Mouse (Mus musculus): ENCODE results near the gene Aox2. TPM values are rescaled to one million over a fixed set of nuclear protein-coding genes. Genes with fewer than 3 reads are reported as not detected.

The Aox2 gene
- total RNA-seq, 1 experiment, result 0.04 TPM

DNA sequence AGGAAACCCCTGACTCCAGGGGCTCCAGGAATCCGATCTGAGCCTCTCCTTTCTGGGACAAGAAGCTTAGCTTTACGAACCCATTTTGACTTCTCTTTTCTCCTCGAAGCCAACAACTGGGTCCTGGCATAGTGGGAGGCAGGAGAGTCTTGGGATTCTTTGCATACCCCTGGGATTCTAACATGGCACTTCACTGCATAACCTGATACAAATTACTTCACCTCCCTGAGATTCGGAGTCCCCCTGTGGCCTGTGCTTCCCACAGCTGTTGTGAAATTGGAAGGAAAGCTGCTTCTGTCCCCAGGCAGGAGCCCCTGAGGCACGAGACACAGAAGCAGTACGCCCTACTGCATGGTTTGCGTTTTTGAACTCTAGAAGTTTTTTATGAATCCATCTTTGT is 387 bp downstream of the Aox2 start:
- TF ChIP-seq HCFC1 (IDR thresholded peaks at IDR 0.05; ENCODE audit: borderline replicate concordance, insufficient read depth, low read length) (no peak), ZC3H11A (IDR thresholded peaks at IDR 0.05; ENCODE audit: borderline replicate concordance, low read depth, low read length) (no peak), ZNF384 (IDR thresholded peaks at IDR 0.05; ENCODE audit: low read depth, low read length) (no peak), MAFK (IDR thresholded peaks at IDR 0.05; ENCODE audit: insufficient read depth, low read depth, low read length) (no peak), CHD2 (IDR thresholded peaks at IDR 0.05; ENCODE audit: low read depth, low read length) (no peak)
- H3K9ac ChIP-seq (ENCODE audit: insufficient read depth, low read depth, low read length, poor library complexity, severe bottlenecking), result no peak overlapping the region
- H3K4me3 ChIP-seq (ENCODE audit: insufficient read depth in 1 of 2, low read depth in 1 of 2, low read length in 2 of 2, poor library complexity in 1 of 2, severe bottlenecking in 1 of 2), result no peak overlapping the region
- no peaks in the 10 kb centered on the region for H3K36me3 ChIP-seq (ENCODE audit: control insufficient read depth, insufficient read depth, low read length, poor library complexity, severe bottlenecking)
- in situ Hi-C loops (cut with MboI; ENCODE audit: low sequenced_read_pairs in 2 of 2, unreplicated experiment in 2 of 2), result loop anchor here (10.0 to 25.0 kb wide), 2 partner anchors 124 to 866 kb away; partner anchors contain the start of genes Maip1 (in 1 of the 2) and Tyw5 (in 1 of the 2)
- peaks cover 3% of the 10 kb centered on the region in 2 experiments; a peak in 1 of 4 replicates for H3K4me1 ChIP-seq (ENCODE audit: control insufficient read depth in 2 of 2, insufficient read depth in 2 of 2, low read length in 2 of 2, poor library complexity in 1 of 2)
- DNase-seq (ENCODE audit: low read depth, low spot score), result no peak
- H3K9me3 ChIP-seq (ENCODE audit: control insufficient read depth, insufficient read depth, low read depth, low read length), result no peaks in the 10 kb centered on the region
- no peak overlapping the region for H3K27ac ChIP-seq (ENCODE audit: insufficient read depth, low read depth, low read length, poor library complexity, severe bottlenecking)

DNA sequence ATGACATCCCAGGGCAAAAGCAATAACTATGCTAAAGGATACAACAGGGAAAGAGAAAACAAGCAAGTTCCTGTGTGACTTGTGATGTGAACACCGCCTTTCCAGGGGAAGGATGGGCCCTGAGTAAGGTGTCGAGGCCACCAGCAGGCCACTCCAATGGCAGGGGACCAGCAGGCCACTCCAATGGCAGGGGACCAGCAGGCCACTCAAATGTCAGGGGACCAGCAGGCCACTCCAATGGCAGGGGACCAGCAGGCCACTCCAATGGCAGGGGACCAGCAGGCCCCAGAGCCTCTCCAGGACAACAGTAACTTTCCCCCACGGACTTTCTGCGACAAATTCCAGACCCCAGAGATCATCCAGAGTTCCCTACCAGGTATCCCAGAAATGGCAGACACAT is 2.3 kb downstream of the Aox2 start:
- in situ Hi-C loops (cut with MboI; ENCODE audit: low sequenced_read_pairs in 2 of 2, unreplicated experiment in 2 of 2), result loop anchor here in 1 of 2 experiments (25.0 kb wide), 1 partner anchor 868 kb away; the partner anchor contains the start of genes Maip1 and Tyw5
- no peaks in the 10 kb centered on the region for H3K36me3 ChIP-seq (ENCODE audit: control insufficient read depth, insufficient read depth, low read length, poor library complexity, severe bottlenecking)
- DNase-seq (ENCODE audit: low read depth, low spot score), result no peak
- no peak for TF ChIP-seq HCFC1 (IDR thresholded peaks at IDR 0.05; ENCODE audit: borderline replicate concordance, insufficient read depth, low read length)
- no peak for TF ChIP-seq ZNF384 (IDR thresholded peaks at IDR 0.05; ENCODE audit: low read depth, low read length)
- no peak for TF ChIP-seq CHD2 (IDR thresholded peaks at IDR 0.05; ENCODE audit: low read depth, low read length)
- no peak for TF ChIP-seq MAFK (IDR thresholded peaks at IDR 0.05; ENCODE audit: insufficient read depth, low read depth, low read length)
- no peak for TF ChIP-seq ZC3H11A (IDR thresholded peaks at IDR 0.05; ENCODE audit: borderline replicate concordance, low read depth, low read length)
- H3K9ac ChIP-seq (ENCODE audit: insufficient read depth, low read depth, low read length, poor library complexity, severe bottlenecking), result no peak overlapping the region
- no peaks in the 10 kb centered on the region for H3K9me3 ChIP-seq (ENCODE audit: control insufficient read depth, insufficient read depth, low read depth, low read length)
- H3K27ac ChIP-seq (ENCODE audit: insufficient read depth, low read depth, low read length, poor library complexity, severe bottlenecking), result no peak overlapping the region
- peaks cover 3% of the 10 kb centered on the region in 2 experiments; a peak in 1 of 4 replicates for H3K4me1 ChIP-seq (ENCODE audit: control insufficient read depth in 2 of 2, insufficient read depth in 2 of 2, low read length in 2 of 2, poor library complexity in 1 of 2)
- H3K4me3 ChIP-seq (ENCODE audit: insufficient read depth in 1 of 2, low read depth in 1 of 2, low read length in 2 of 2, poor library complexity in 1 of 2, severe bottlenecking in 1 of 2), result no peak overlapping the region

- Histone ChIP-seq H3K27ac (ENCODE audit: insufficient read depth, low read depth, low read length, poor library complexity, severe bottlenecking) (no peak overlapping the region), H3K9ac (ENCODE audit: insufficient read depth, low read depth, low read length, poor library complexity, severe bottlenecking) (no peak overlapping the region), H3K9me3 (ENCODE audit: control insufficient read depth, insufficient read depth, low read depth, low read length) (no peaks in the 10 kb centered on the region), H3K4me1 (ENCODE audit: control insufficient read depth in 2 of 2, insufficient read depth in 2 of 2, low read length in 2 of 2, poor library complexity in 1 of 2) (0 out of 4 replicates have a peak, but pooled peaks cover 0 to 3% of the 10 kb centered on the region in 2 experiments), H3K4me3 (ENCODE audit: insufficient read depth in 1 of 2, low read depth in 1 of 2, low read length in 2 of 2, poor library complexity in 1 of 2, severe bottlenecking in 1 of 2) (no peak overlapping the region), H3K36me3 (ENCODE audit: control insufficient read depth, insufficient read depth, low read length, poor library complexity, severe bottlenecking) (no peaks in the 10 kb centered on the region)
- no peak for TF ChIP-seq ZNF384 (IDR thresholded peaks at IDR 0.05; ENCODE audit: low read depth, low read length)
- no peak for TF ChIP-seq ZC3H11A (IDR thresholded peaks at IDR 0.05; ENCODE audit: borderline replicate concordance, low read depth, low read length)
- TF ChIP-seq HCFC1 (IDR thresholded peaks at IDR 0.05; ENCODE audit: borderline replicate concordance, insufficient read depth, low read length), result no peak
- TF ChIP-seq CHD2 (IDR thresholded peaks at IDR 0.05; ENCODE audit: low read depth, low read length), result no peak
- TF ChIP-seq MAFK (IDR thresholded peaks at IDR 0.05; ENCODE audit: insufficient read depth, low read depth, low read length), result peak; percentile 97
- no peak for DNase-seq (ENCODE audit: low read depth, low spot score)
- in situ Hi-C loops (cut with MboI; ENCODE audit: low sequenced_read_pairs in 2 of 2, unreplicated experiment in 2 of 2), result loop anchor here in 1 of 2 experiments (25.0 kb wide), 1 partner anchor 869 kb away; the partner anchor contains the start of genes Maip1 and Tyw5
These were observed 3.0 kb downstream of the Aox2 start for GRCm38 (mm10) chr1:58280939-58281624.

DNA sequence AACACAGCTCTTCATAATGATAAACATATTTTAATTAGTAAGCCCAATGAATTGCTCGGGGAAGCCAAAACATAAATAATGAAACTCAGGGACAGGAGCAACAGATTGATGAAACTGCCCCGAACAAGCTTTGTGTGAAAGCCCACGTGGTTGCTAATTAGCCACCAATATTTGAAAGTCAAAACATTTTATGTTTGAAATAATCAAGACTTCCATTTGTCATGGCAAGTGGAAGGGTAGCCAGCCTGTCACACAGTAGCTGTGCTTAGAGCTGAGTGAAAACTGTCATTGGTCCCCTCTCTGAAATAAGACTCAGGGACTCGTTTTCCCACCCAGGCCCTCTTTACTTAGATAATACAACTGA is 3.5 kb downstream of the Aox2 start:
- in situ Hi-C loops (cut with MboI; ENCODE audit: low sequenced_read_pairs in 2 of 2, unreplicated experiment in 2 of 2), result loop anchor here in 1 of 2 experiments (25.0 kb wide), 1 partner anchor 869 kb away; the partner anchor contains the start of genes Maip1 and Tyw5
- Histone ChIP-seq H3K9me3 (ENCODE audit: control insufficient read depth, insufficient read depth, low read depth, low read length) (no peaks in the 10 kb centered on the region), H3K4me1 (ENCODE audit: control insufficient read depth in 2 of 2, insufficient read depth in 2 of 2, low read length in 2 of 2, poor library complexity in 1 of 2) (0 out of 4 replicates have a peak, but pooled peaks cover 0 to 3% of the 10 kb centered on the region in 2 experiments), H3K27ac (ENCODE audit: insufficient read depth, low read depth, low read length, poor library complexity, severe bottlenecking) (no peak overlapping the region), H3K9ac (ENCODE audit: insufficient read depth, low read depth, low read length, poor library complexity, severe bottlenecking) (no peak overlapping the region), H3K4me3 (ENCODE audit: insufficient read depth in 1 of 2, low read depth in 1 of 2, low read length in 2 of 2, poor library complexity in 1 of 2, severe bottlenecking in 1 of 2) (no peak overlapping the region), H3K36me3 (ENCODE audit: control insufficient read depth, insufficient read depth, low read length, poor library complexity, severe bottlenecking) (no peaks in the 10 kb centered on the region)
- no peak for DNase-seq (ENCODE audit: low read depth, low spot score)
- no peak for TF ChIP-seq MAFK (IDR thresholded peaks at IDR 0.05; ENCODE audit: insufficient read depth, low read depth, low read length)
- no peak for TF ChIP-seq ZNF384 (IDR thresholded peaks at IDR 0.05; ENCODE audit: low read depth, low read length)
- no peak for TF ChIP-seq CHD2 (IDR thresholded peaks at IDR 0.05; ENCODE audit: low read depth, low read length)
- TF ChIP-seq ZC3H11A (IDR thresholded peaks at IDR 0.05; ENCODE audit: borderline replicate concordance, low read depth, low read length), result no peak
- no peak for TF ChIP-seq HCFC1 (IDR thresholded peaks at IDR 0.05; ENCODE audit: borderline replicate concordance, insufficient read depth, low read length)
